In genomic region chr11:69854680-69855079, GRCm38 (mm10) we compare ENCODE assay signal across 15 mouse cellular contexts. TPM values are rescaled to one million over a fixed set of nuclear protein-coding genes. Genes with fewer than 3 reads are reported as not detected.
A peak's percentile ranks its signal among the peaks of the same experiment; 100 is the strongest.
DNase-seq lines count a peak whose midpoint lies in the region; ATAC-seq and TF ChIP-seq lines count a peak whose summit lies in the region.
"Had no signal": no experiment of that assay in that cellular context is flagged by ENCODE, and none has a peak within 500 bp of the region (broad histone marks: within the 10 kb centered on the region; RNA-seq: fewer than 3 reads in every experiment).

No protein-coding gene starts in this region.

- no peaks in the 10 kb centered on the region for H3K9me3 ChIP-seq in heart, embryonic 11.5 days (replicated peaks; ENCODE audit: control insufficient read depth, low read length)
- H3K9me3 ChIP-seq in G1E (replicated peaks) = no peaks in the 10 kb centered on the region
- H3K9me3 ChIP-seq in embryonic facial prominence, embryonic 10.5 days = no peaks in the 10 kb centered on the region
- H3K9me3 ChIP-seq in liver, embryonic 14.5 days (ENCODE audit: control insufficient read depth, low read length) = no peaks in the 10 kb centered on the region
- H3K9me3 ChIP-seq: hindbrain, embryonic 15.5 days had no signal

- H3K9ac ChIP-seq in heart, embryonic 11.5 days (ENCODE audit: low read depth, low read length) = peak overlapping the region; percentile 8; the same call in 1 of the 2 replicates
- peak overlapping the region; percentile 66 for H3K9ac ChIP-seq in liver, embryonic 14.5 days (replicated peaks)
- H3K9ac ChIP-seq: hindbrain, embryonic 15.5 days had no signal

- peaks cover 32% of the 10 kb centered on the region for H3K27me3 ChIP-seq in heart, embryonic 11.5 days (ENCODE audit: control insufficient read depth, insufficient read depth, low read length)
- peaks cover 21% of the 10 kb centered on the region for H3K27me3 ChIP-seq in G1E (ENCODE audit: insufficient read depth, low read length)
- H3K27me3 ChIP-seq in embryonic facial prominence, embryonic 10.5 days (replicated peaks; ENCODE audit: low read depth, poor library complexity, severe bottlenecking) = peaks cover 39% of the 10 kb centered on the region
- H3K27me3 ChIP-seq in liver, embryonic 14.5 days (ENCODE audit: control insufficient read depth, insufficient read depth, low read length) = peaks cover 11% of the 10 kb centered on the region

- WGBS in heart, embryonic 11.5 days (ENCODE audit: insufficient replicate concordance) = 73% methylated on average over 10 of the region's 10 CpGs
- 86% methylated on average over 10 of the region's 10 CpGs for WGBS in embryonic facial prominence, embryonic 10.5 days
- WGBS in liver, embryonic 14.5 days (ENCODE audit: insufficient replicate concordance) = 52% methylated on average over 10 of the region's 10 CpGs

- H3K4me3 ChIP-seq in heart, embryonic 11.5 days (ENCODE audit: low read depth, low read length) = no peak overlapping the region
- peak overlapping the region; percentile 59; the same call in 1 of the 2 replicates for H3K4me3 ChIP-seq in G1E (ENCODE audit: low read depth, low read length)
- H3K4me3 ChIP-seq in embryonic facial prominence, embryonic 10.5 days = no peak overlapping the region
- peak overlapping the region; percentile 0 to 37; a peak in 2 of 4 replicates for H3K4me3 ChIP-seq in liver, embryonic 14.5 days (ENCODE audit: insufficient read depth in 1 of 2, low read depth in 2 of 2, low read length in 2 of 2)
- H3K4me3 ChIP-seq: hindbrain, embryonic 15.5 days had no signal

- H3K36me3 ChIP-seq in heart, embryonic 11.5 days (ENCODE audit: control insufficient read depth, insufficient read depth, low read length) = peaks cover 13% of the 10 kb centered on the region; the same call in 1 of the 2 replicates
- peaks cover 36% of the 10 kb centered on the region for H3K36me3 ChIP-seq in G1E (replicated peaks)
- H3K36me3 ChIP-seq in embryonic facial prominence, embryonic 10.5 days (replicated peaks) = peaks cover 35% of the 10 kb centered on the region
- peaks cover 14% of the 10 kb centered on the region for H3K36me3 ChIP-seq in liver, embryonic 14.5 days (replicated peaks; ENCODE audit: control insufficient read depth, insufficient read depth, low read depth)

- H3K4me1 ChIP-seq in heart, embryonic 11.5 days (ENCODE audit: control insufficient read depth, insufficient read depth, low read length) = peaks cover 13% of the 10 kb centered on the region; the same call in 1 of the 2 replicates
- peaks cover 71% of the 10 kb centered on the region for H3K4me1 ChIP-seq in G1E (ENCODE audit: insufficient read depth, low read depth, low read length)
- peaks cover 27% of the 10 kb centered on the region for H3K4me1 ChIP-seq in embryonic facial prominence, embryonic 10.5 days
- peaks cover 39 to 50% of the 10 kb centered on the region in 2 experiments for H3K4me1 ChIP-seq in liver, embryonic 14.5 days (replicated peaks; ENCODE audit: control insufficient read depth in 2 of 2, insufficient read depth in 2 of 2, low read length in 1 of 2)

- no peak for DNase-seq in heart, postnatal 4 days
- DNase-seq in G1E (ENCODE audit: low spot score) = no peak
- DNase-seq in embryonic facial prominence, embryonic 10.5 days (ENCODE audit: low spot score) = no peak
- DNase-seq in liver, embryonic 14.5 days (ENCODE audit: low read depth in 3 of 3, low spot score in 3 of 3) = no peak
- no peak for DNase-seq in layer of hippocampus, postnatal 10 days (ENCODE audit: low spot score in 2 of 2)
- DNase-seq in right cerebral cortex, postnatal 25 days = no peak

- ATAC-seq in heart, embryonic 11.5 days (replicated peaks; ENCODE audit: insufficient number of reproducible peaks, low FRiP score, low TSS enrichment) = no peak
- no peak for ATAC-seq in G1E (ENCODE audit: extremely low read depth, insufficient number of reproducible peaks, low FRiP score, poor library complexity, severe bottlenecking)
- ATAC-seq in liver, embryonic 14.5 days (ENCODE audit: insufficient read depth) = no peak

- peak overlapping the region; percentile 44 for H3K4me2 ChIP-seq in heart, embryonic 11.5 days
- peak overlapping the region; percentile 86 for H3K4me2 ChIP-seq in liver, embryonic 14.5 days (ENCODE audit: low read depth)
- H3K4me2 ChIP-seq: hindbrain, embryonic 15.5 days; midbrain, embryonic 11.5 days had no signal

- TF ChIP-seq CTCF in G1E (IDR thresholded peaks at IDR 0.05; ENCODE audit: low read depth, low read length) = no peak
- TF ChIP-seq CTCF in liver, embryonic 14.5 days (IDR thresholded peaks at IDR 0.05; ENCODE audit: low read depth) = no peak

- TF ChIP-seq EP300 in liver, embryonic 14.5 days (IDR thresholded peaks at IDR 0.05; ENCODE audit: low read depth) = no peak

- H3K27ac ChIP-seq in heart, embryonic 11.5 days (ENCODE audit: low read depth, low read length) = peak overlapping the region; percentile 87
- peak overlapping the region; percentile 52; the same call in 1 of the 2 replicates for H3K27ac ChIP-seq in embryonic facial prominence, embryonic 10.5 days (replicated peaks)
- H3K27ac ChIP-seq in liver, embryonic 14.5 days = peak overlapping the region; percentile 99
- H3K27ac ChIP-seq: hindbrain, embryonic 15.5 days had no signal

RNA-seq across cellular contexts. Expression of gene Tnk1, which starts 3.9 kb away (rescaled TPM):
- polyA plus RNA-seq in heart, embryonic 11.5 days (2014; fragmentation: Nextera tagmentation; extraction: Ambion mirVana) = 0.23 and 0.39 TPM in 2 replicates
- not detected for total RNA-seq in heart, postnatal 4 days (2021)
- total RNA-seq in G1E (2014; fragmentation: Nextera tagmentation) (4.3 and 9.0 TPM in 2 replicates), G1E (2017) (0.82 and 1.5 TPM in 2 replicates)
- 0.47 and 0.95 TPM in 2 replicates for polyA plus RNA-seq in G1E (2012)
- 2.3 and 3.1 TPM in 2 replicates for polyA plus RNA-seq in embryonic facial prominence, embryonic 10.5 days (2016; fragmentation: Nextera tagmentation; extraction: Ambion mirVana)
- polyA plus RNA-seq in liver, embryonic 14.5 days (2012; rRNA removed) = 1.2 TPM in 2 replicates
- 0.43 and 0.80 TPM in 2 replicates for polyA plus RNA-seq in liver, embryonic 14.5 days (2014; fragmentation: Nextera tagmentation; extraction: Ambion mirVana)
- total RNA-seq in layer of hippocampus, postnatal 10 days (2021) = under 1 TPM in 1 of 2 experiments, not detected in 1; 0.25 TPM
- total RNA-seq: heart, adult 18-20 months; layer of hippocampus, adult 8-10 months had no signal

RNA-seq across cellular contexts. Expression of gene Plscr3, which starts 8.5 kb away (rescaled TPM):
- 65.9 and 75.2 TPM in 2 replicates for polyA plus RNA-seq in heart, embryonic 11.5 days (2014; fragmentation: Nextera tagmentation; extraction: Ambion mirVana)
- total RNA-seq in heart, postnatal 4 days (2021) = 10 to 100 TPM; 59.7 to 59.9 TPM
- total RNA-seq in G1E (2014; fragmentation: Nextera tagmentation) (26.2 and 32.3 TPM in 2 replicates), G1E (2017) (9.3 and 12.1 TPM in 2 replicates)
- 54.2 and 61.1 TPM in 2 replicates for polyA plus RNA-seq in G1E (2012)
- polyA plus RNA-seq in embryonic facial prominence, embryonic 10.5 days (2016; fragmentation: Nextera tagmentation; extraction: Ambion mirVana) = 106 and 111 TPM in 2 replicates
- polyA plus RNA-seq in liver, embryonic 14.5 days (2012; rRNA removed) = 18.0 and 20.0 TPM in 2 replicates
- 22.8 and 25.0 TPM in 2 replicates for polyA plus RNA-seq in liver, embryonic 14.5 days (2014; fragmentation: Nextera tagmentation; extraction: Ambion mirVana)
- 10 to 100 TPM; 31.2 to 37.7 TPM for total RNA-seq in layer of hippocampus, postnatal 10 days (2021)

RNA-seq across cellular contexts. Expression of gene Tmem256, which starts 16.4 kb away (rescaled TPM):
- polyA plus RNA-seq in heart, embryonic 11.5 days (2014; fragmentation: Nextera tagmentation; extraction: Ambion mirVana) = 321 and 331 TPM in 2 replicates
- total RNA-seq in heart, postnatal 4 days (2021) = 100 to 1,000 TPM; 143 to 166 TPM
- total RNA-seq in G1E (2014; fragmentation: Nextera tagmentation) (116 and 202 TPM in 2 replicates), G1E (2017) (409 and 434 TPM in 2 replicates)
- polyA plus RNA-seq in G1E (2012) = 513 and 777 TPM in 2 replicates
- polyA plus RNA-seq in embryonic facial prominence, embryonic 10.5 days (2016; fragmentation: Nextera tagmentation; extraction: Ambion mirVana) = 321 and 340 TPM in 2 replicates
- 143 and 197 TPM in 2 replicates for polyA plus RNA-seq in liver, embryonic 14.5 days (2012; rRNA removed)
- polyA plus RNA-seq in liver, embryonic 14.5 days (2014; fragmentation: Nextera tagmentation; extraction: Ambion mirVana) = 384 and 393 TPM in 2 replicates
- total RNA-seq in layer of hippocampus, postnatal 10 days (2021) = 100 to 1,000 TPM; 148 to 153 TPM

RNA-seq across cellular contexts. Expression of gene Nlgn2, which starts 17.1 kb away (rescaled TPM):
- 3.1 and 3.3 TPM in 2 replicates for polyA plus RNA-seq in heart, embryonic 11.5 days (2014; fragmentation: Nextera tagmentation; extraction: Ambion mirVana)
- total RNA-seq in heart, postnatal 4 days (2021) = 10 to 100 TPM; 11.0 to 11.6 TPM
- total RNA-seq in G1E (2014; fragmentation: Nextera tagmentation) (3.0 and 6.8 TPM in 2 replicates), G1E (2017) (0.93 and 1.5 TPM in 2 replicates)
- 3.1 and 3.5 TPM in 2 replicates for polyA plus RNA-seq in G1E (2012)
- polyA plus RNA-seq in embryonic facial prominence, embryonic 10.5 days (2016; fragmentation: Nextera tagmentation; extraction: Ambion mirVana) = 4.7 and 5.4 TPM in 2 replicates
- polyA plus RNA-seq in liver, embryonic 14.5 days (2012; rRNA removed) = 2.0 and 2.2 TPM in 2 replicates
- 0.48 and 0.76 TPM in 2 replicates for polyA plus RNA-seq in liver, embryonic 14.5 days (2014; fragmentation: Nextera tagmentation; extraction: Ambion mirVana)
- 100 to 1,000 TPM; 227 to 245 TPM for total RNA-seq in layer of hippocampus, postnatal 10 days (2021)

RNA-seq across cellular contexts. Expression of gene Tmem95, which starts 23.1 kb away (rescaled TPM):
- not detected in 2 replicates for polyA plus RNA-seq in heart, embryonic 11.5 days (2014; fragmentation: Nextera tagmentation; extraction: Ambion mirVana)
- not detected for total RNA-seq in heart, postnatal 4 days (2021)
- total RNA-seq in G1E (2014; fragmentation: Nextera tagmentation) = not detected in 2 replicates
- not detected in 2 replicates for total RNA-seq in G1E (2017)
- not detected in 2 replicates for polyA plus RNA-seq in G1E (2012)
- 0.31 TPM in 1 of 2 replicates, not detected in the other for polyA plus RNA-seq in embryonic facial prominence, embryonic 10.5 days (2016; fragmentation: Nextera tagmentation; extraction: Ambion mirVana)
- not detected in 2 replicates for polyA plus RNA-seq in liver, embryonic 14.5 days (2012; rRNA removed)
- polyA plus RNA-seq in liver, embryonic 14.5 days (2014; fragmentation: Nextera tagmentation; extraction: Ambion mirVana) = not detected in 2 replicates
- not detected for total RNA-seq in layer of hippocampus, postnatal 10 days (2021)
- total RNA-seq: adrenal gland, postnatal 10 days; heart, adult 18-20 months; layer of hippocampus, adult 8-10 months; left cerebral cortex, postnatal 10 days; liver, adult 2 months had no signal
- polyA plus RNA-seq: hindbrain, embryonic 15.5 days; intestine, postnatal 0 days; liver, adult 2 months; midbrain, embryonic 11.5 days had no signal

Comparison
In these comparisons a context has a peak if more than half of its experiments do, and no peak if none do; other contexts are left out.
1. H3K4me3 ChIP-seq: peak in G1E (single experiment) and liver, embryonic 14.5 days (2 of 2); none in heart, embryonic 11.5 days (single experiment) and embryonic facial prominence, embryonic 10.5 days (single experiment).
2. Peak in every context shown above with its lines, with median percentiles within 50 percentile points of each other: H3K27ac ChIP-seq.